Mouse (Mus musculus) lung, adult 2 months (tissue): ENCODE results near the gene Gm28305. TPM values are rescaled to one million over a fixed set of nuclear protein-coding genes. Genes with fewer than 3 reads are reported as not detected.

Experiments used
- DNase-seq: peaks from one replicate; pipeline ENCODE4 v3.0.0; 2022
- H3K4me1 ChIP-seq: fragments of 200-500 bp; 2 replicates; pipeline ENCODE4 v1.6.1; 2011; ENCODE audit warnings: low read length; ENCODE audit not compliant: control insufficient read depth, insufficient read depth
- H3K4me3 ChIP-seq: fragments of 200-500 bp; replicated peaks from 2 replicates; pipeline ENCODE3; 2011; ENCODE audit warnings: low read depth, mild to moderate bottlenecking, control low read depth, low read length; ENCODE audit errors: extremely low read depth
- CTCF ChIP-seq: fragments of 200-500 bp; IDR thresholded peaks from 2 replicates; pipeline ENCODE4 v1.5.1; 2011; ENCODE audit warnings: mild to moderate bottlenecking, low read length, control low read depth; ENCODE audit not compliant: insufficient read depth
- POLR2A ChIP-seq: fragments of 200-500 bp; IDR thresholded peaks from 2 replicates; pipeline ENCODE4 v1.6.1; 2011; ENCODE audit warnings: low read depth, mild to moderate bottlenecking, control low read depth, low read length, borderline replicate concordance; ENCODE audit errors: extremely low read depth
- WGBS: fragments of 180-500 bp; shearing (Covaris S2); methylation state at CpG from one replicate; pipeline ENCODE4 v1.1.7; 2018; 5-methylcytosine and 5-hydroxymethylcytosine counted together
- polyA plus RNA-seq: library from polyadenylated mRNA; depleted of rRNA; stranded (reverse); fragments of >200 nt; gene quantifications from 2 replicates; pipeline ENCODE4 v1.2.3, GENCODE M21; 2012

Gene Gm28305
- polyA plus RNA-seq, 1 experiment = not detected

- no peak for TF ChIP-seq CTCF
- no peak for TF ChIP-seq POLR2A
- 24% methylated on average over 8 of the region's 8 CpGs for WGBS
- H3K4me3 ChIP-seq = no peak overlapping the region
- peak; percentile 36 for DNase-seq
- peaks cover 16% of the 10 kb centered on the region for H3K4me1 ChIP-seq
Measured at GRCm38 (mm10) chr9:104088555-104088954, 48.1 kb downstream of the Gm28305 start.

GRCm38 (mm10) chr9:104092945-104093344, 52.5 kb downstream of the Gm28305 start:
- DNase-seq = no peak
- peaks cover 9% of the 10 kb centered on the region; the same call in 1 of the 2 replicates for H3K4me1 ChIP-seq
- TF ChIP-seq CTCF (no peak), POLR2A (no peak)
- no peak overlapping the region for H3K4me3 ChIP-seq
- whole genome bisulfite sequencing = 94% methylated on average over 5 of the region's 5 CpGs

- TF ChIP-seq CTCF (no peak), POLR2A (no peak)
- peaks cover 3% of the 10 kb centered on the region for H3K4me1 ChIP-seq
- 29% methylated on average over 5 of the region's 5 CpGs for WGBS
- no peak overlapping the region for H3K4me3 ChIP-seq
- DNase-seq = no peak
Measured at GRCm38 (mm10) chr9:104098256-104098655, 57.8 kb downstream of the Gm28305 start.

GRCm38 (mm10) chr9:104099060-104099459, 58.6 kb downstream of the Gm28305 start:
- 94% methylated on average over 11 of the region's 11 CpGs for WGBS
- DNase-seq = no peak
- TF ChIP-seq POLR2A (no peak), CTCF (no peak)
- H3K4me1 ChIP-seq = peaks cover 3% of the 10 kb centered on the region
- H3K4me3 ChIP-seq = no peak overlapping the region

- peaks cover 3% of the 10 kb centered on the region for H3K4me1 ChIP-seq
- TF ChIP-seq POLR2A = peak; percentile 8; the same call in 1 of the 2 replicates
- no peak for TF ChIP-seq CTCF
- WGBS = 46% methylated on average over 7 of the region's 7 CpGs
- peak overlapping the region; percentile 44 for H3K4me3 ChIP-seq
- DNase-seq = no peak
Measured at GRCm38 (mm10) chr9:104100822-104101221, 60.4 kb downstream of the Gm28305 start.

- WGBS = 51% methylated on average over 3 of the region's 3 CpGs
- no peak for DNase-seq
- Histone ChIP-seq H3K4me1 (peaks cover 3% of the 10 kb centered on the region), H3K4me3 (peak overlapping the region; percentile 57)
- TF ChIP-seq CTCF (no peak), POLR2A (no peak)
Measured at GRCm38 (mm10) chr9:104101458-104101857, 61.0 kb downstream of the Gm28305 start.

GRCm38 (mm10) chr9:104102301-104102700, 61.8 kb downstream of the Gm28305 start:
- no peak for TF ChIP-seq POLR2A
- peaks cover 3% of the 10 kb centered on the region for H3K4me1 ChIP-seq
- no peak overlapping the region for H3K4me3 ChIP-seq
- no peak for DNase-seq
- 29% methylated on average over 6 of the region's 6 CpGs for WGBS

- no peak for TF ChIP-seq CTCF
- TF ChIP-seq POLR2A = no peak
Measured at GRCm38 (mm10) chr9:104102901-104103300, 62.4 kb downstream of the Gm28305 start.

GRCm38 (mm10) chr9:104104986-104105385, 64.5 kb downstream of the Gm28305 start:
- DNase-seq = no peak
- Histone ChIP-seq H3K4me3 (no peak overlapping the region), H3K4me1 (no peaks in the 10 kb centered on the region; the same call in 1 of the 2 replicates)
- no peak for TF ChIP-seq CTCF
- no peak for TF ChIP-seq POLR2A
- 79% methylated on average over 2 of the region's 2 CpGs for WGBS

More at GRCm38 (mm10) chr9:104102901-104103300, 62.4 kb downstream of the Gm28305 start:
- WGBS = 68% methylated on average over 2 of the region's 2 CpGs
- Histone ChIP-seq H3K4me1 (peaks cover 3% of the 10 kb centered on the region), H3K4me3 (no peak overlapping the region)
- no peak for DNase-seq

- no peak overlapping the region for H3K4me3 ChIP-seq
- WGBS = 65% methylated on average over 9 of the region's 9 CpGs
Measured at GRCm38 (mm10) chr9:104106930-104107329, 66.5 kb downstream of the Gm28305 start.

GRCm38 (mm10) chr9:104107482-104107881, 67.0 kb downstream of the Gm28305 start:
- TF ChIP-seq CTCF (no peak), POLR2A (no peak)
- DNase-seq = no peak
- 50% methylated on average over 6 of the region's 6 CpGs for WGBS
- Histone ChIP-seq H3K4me3 (no peak overlapping the region), H3K4me1 (no peaks in the 10 kb centered on the region)

More at GRCm38 (mm10) chr9:104106930-104107329, 66.5 kb downstream of the Gm28305 start:
- H3K4me1 ChIP-seq = no peaks in the 10 kb centered on the region
- no peak for DNase-seq
- TF ChIP-seq CTCF (no peak), POLR2A (no peak)
